Mouse (Mus musculus) left cerebral cortex, adult 11 months (tissue): ENCODE results near the gene Tsc22d1.

Experiments
- DNase-seq: peaks from one replicate; pipeline ENCODE4 v3.0.0; 2022; ENCODE audit warnings: low spot score

Gene Tsc22d1

DNA sequence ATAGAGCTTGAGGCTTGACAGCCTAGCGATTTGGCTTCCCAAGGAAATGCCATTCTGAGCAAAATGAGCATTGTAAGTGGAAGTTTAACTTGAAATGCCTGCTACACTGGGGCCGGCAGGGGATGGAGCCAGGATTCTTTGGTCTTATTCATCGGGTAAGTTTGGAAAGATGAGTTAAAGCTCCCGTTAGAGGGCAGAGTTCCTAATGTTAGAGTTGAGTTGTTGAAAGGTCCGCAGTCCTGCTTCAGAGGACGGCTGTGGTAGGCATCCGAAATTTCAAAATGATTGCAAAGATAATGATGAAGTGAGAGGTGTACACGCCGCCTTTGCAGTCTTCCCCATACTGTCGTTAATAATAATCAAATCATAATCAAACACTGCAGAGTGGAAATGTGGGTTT is 27.4 kb downstream of the Tsc22d1 start:
- no peak for DNase-seq

GRCm38 (mm10) chr14:76448987-76449386 is 34.2 kb downstream of the Tsc22d1 start:
- no peak for DNase-seq

- DNase-seq = no peak
Observed at GRCm38 (mm10) chr14:76451011-76451410, 36.2 kb downstream of the Tsc22d1 start.

DNA sequence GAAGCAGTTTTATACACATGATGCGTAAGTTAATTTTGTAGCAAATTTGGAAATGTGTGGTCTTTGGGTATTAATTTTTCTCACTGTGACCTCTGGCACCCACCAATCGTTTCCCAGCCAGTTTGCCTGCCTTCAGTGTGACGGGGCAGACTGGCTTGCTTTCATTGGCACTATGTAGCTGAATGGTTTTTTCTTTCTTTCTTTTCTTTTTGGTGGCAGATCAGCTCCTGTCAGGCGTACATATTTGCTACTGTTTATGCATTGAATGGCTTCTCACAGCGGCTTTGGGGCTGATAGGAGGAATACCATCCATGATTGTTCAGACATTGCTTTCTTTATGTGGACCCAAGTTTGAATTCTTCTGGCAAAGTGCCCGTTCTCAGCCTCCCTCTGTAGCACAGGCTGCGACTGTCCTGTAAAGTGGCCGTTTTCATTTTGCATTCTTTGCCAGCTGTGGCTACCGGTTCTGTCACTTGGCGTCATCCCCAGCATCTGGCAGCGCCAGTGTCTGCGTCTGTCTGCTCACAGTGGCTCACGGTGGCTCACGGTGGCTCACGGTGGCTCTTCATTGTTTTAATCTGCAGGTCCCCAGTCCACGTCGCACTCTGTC is 38.1 kb downstream of the Tsc22d1 start:
- DNase-seq = no peak

GRCm38 (mm10) chr14:76454673-76455072 is 39.9 kb downstream of the Tsc22d1 start:
- DNase-seq = no peak

DNA sequence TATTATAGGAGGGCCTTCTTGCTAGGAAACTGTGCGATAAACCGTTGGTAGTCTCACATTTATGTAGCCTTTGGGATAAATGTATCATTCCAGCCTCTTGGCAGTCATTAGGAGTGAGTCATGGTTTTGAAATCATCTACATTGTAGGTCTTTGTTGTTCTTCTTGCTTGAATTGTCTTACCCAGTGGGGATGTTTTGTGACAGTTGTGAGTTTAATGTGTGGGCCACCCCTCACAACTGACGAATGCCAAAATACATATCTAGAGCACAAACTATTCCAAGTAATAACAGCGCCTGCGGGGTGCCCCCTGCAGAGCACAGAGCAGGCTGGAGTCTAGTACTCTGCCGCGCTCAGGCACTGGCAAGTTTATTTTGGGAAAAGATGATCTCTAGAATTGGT is 40.4 kb downstream of the Tsc22d1 start:
- no peak for DNase-seq

GRCm38 (mm10) chr14:76457696-76458095 is 42.9 kb downstream of the Tsc22d1 start:
- no peak for DNase-seq

DNA sequence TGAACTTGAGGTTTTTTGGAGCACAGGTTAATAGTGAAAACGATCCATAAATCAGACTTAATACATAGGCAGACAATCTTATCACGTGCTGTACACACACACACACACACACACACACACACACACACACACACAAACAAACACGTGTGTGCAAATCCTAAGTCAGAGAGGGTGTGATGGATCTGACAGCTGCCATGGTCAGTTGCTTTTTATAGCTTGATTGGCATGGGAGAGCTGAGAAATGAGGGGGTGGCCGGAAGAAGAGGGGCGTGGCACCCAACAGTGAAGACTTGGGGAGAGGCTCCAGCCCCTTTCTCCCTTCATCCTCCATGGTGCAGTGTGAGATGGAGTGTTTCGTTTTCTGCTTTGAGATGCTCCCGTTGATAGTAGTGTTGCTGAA is 45.4 kb downstream of the Tsc22d1 start:
- DNase-seq = no peak

DNA sequence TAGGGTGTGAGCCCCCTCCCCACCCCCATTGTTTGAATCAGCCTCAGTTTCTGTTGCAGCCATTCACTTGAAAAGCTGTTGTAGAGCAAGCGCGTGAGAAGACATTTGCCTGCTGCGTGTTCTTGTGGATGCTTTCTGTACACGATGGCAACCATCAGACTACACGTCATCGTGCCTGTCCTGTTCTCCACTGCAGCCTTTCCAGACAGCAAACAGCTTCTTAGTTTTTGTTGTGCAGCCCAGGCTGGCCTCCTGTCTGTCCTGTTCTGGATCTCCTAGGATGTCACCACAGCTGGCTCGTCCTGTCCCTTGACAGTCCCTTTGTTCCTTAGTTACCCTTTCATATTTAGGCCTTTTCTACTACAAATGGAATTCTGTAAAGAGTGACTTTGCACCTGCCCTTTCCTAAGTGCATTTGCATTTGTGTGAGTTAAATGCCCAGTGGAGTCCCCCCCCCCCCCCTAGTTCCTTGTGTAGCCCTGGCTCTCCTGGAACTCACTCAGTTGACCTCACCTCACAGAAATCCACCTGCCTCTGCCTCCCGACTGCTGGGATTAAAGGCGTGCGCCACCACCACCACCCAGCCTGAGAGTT is 46.5 kb downstream of the Tsc22d1 start:
- no peak for DNase-seq

- no peak for DNase-seq
Observed at GRCm38 (mm10) chr14:76463414-76464098, 48.8 kb downstream of the Tsc22d1 start.

DNA sequence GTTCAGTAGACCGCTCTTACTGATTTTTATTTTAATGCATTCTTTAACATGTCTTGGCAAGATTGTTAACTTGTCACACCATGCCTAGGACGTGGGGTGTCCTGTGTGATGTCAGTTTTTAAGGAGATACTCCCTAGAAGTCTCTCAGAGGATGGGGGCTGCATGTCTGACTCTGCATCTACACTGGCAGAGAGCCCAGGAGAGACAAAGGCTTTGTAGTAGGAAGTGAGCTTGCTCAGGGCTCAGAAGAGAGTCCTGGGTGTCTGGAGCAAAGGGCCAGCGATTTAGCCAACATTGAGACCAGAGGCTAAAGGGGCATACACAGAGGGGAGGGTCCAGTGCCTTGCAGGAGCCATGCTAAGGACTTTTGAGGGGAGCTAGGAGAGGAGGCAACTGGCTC is 50.2 kb downstream of the Tsc22d1 start:
- DNase-seq = no peak

DNA sequence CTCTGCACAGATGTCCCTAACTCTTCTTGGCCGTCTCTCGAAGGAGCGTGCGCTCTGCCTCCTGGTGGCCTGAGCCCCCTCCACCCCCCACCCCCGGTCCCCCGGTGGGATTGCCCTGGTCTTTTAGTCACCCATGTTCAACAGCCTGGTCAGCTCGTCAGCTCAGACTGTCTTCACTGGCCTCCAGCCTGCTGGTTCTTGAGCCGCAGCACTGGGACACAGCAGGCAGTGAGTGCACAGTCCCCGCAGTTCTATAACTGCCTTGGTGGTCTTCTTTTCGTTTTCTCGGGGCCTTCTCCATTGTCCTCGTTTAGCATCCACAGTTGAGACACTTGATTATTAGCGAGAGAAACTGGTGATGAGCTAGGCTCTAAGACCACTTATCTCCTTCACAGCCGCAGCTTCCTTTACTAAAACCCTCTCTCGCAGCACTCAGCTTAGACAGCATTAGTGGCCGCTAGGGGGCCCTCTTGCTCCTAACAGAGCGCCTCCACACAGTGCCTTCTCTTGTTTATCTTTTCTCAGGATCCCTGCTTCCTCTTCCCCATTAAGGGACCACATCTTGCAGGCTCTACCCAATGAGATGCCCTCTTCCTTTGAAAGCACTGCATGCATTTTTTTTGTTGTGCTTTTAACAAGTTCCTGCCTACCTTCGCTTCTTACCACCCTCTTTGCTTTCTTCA is 52.0 kb downstream of the Tsc22d1 start:
- DNase-seq = peak; percentile 59

- no peak for DNase-seq
Observed at GRCm38 (mm10) chr14:76467932-76468331, 53.2 kb downstream of the Tsc22d1 start.

GRCm38 (mm10) chr14:76471301-76471700 is 56.5 kb downstream of the Tsc22d1 start:
- DNase-seq = no peak

GRCm38 (mm10) chr14:76472487-76472886 is 57.7 kb downstream of the Tsc22d1 start:
- DNase-seq = no peak

GRCm38 (mm10) chr14:76473404-76473803 is 58.6 kb downstream of the Tsc22d1 start:
- no peak for DNase-seq

GRCm38 (mm10) chr14:76474165-76474564 is 59.4 kb downstream of the Tsc22d1 start:
- DNase-seq = no peak

GRCm38 (mm10) chr14:76476770-76477169 is 62.0 kb downstream of the Tsc22d1 start:
- no peak for DNase-seq

DNA sequence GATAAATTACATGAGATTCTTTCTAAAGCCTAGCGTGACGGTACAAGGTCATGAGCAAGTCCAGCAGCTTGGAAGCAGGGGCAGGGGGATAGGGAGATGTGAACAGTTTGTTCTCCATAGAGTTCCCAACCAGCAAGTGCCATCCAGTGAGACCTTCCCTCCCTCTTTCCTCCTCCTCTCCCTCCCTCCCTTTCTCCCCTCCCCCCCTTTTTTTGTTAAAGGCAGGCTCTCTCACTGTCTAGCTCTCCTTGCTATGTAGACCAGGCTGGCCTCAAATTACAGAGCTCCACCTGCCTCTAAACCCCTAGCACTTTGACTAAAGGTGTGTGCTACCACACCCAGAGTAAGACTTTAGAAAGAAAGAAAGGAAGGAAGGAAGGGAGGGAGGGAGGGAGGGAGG is 63.3 kb downstream of the Tsc22d1 start:
- DNase-seq = no peak

GRCm38 (mm10) chr14:76478616-76479015 is 63.9 kb downstream of the Tsc22d1 start:
- no peak for DNase-seq

DNA sequence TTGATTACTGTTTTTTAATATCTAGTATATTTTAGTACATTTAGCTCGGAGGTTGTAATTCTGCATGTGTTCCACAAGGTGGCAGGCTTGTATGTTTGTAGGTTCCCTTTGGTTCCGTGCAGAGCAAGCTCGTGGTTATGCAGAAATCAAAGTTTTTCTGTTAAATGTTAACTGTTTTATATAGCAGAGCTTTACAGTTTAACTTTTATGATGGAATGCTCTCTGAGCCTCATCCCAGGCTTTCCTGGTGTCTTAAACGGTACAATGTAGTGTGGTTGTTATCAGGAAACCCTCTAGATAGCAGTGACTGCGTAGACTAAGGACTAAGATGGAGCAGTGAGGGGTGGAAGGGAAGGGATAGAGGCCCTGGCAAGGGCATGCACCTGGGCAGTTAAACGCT is 65.1 kb downstream of the Tsc22d1 start:
- DNase-seq = no peak

GRCm38 (mm10) chr14:76480507-76480906 is 65.7 kb downstream of the Tsc22d1 start:
- no peak for DNase-seq

DNA sequence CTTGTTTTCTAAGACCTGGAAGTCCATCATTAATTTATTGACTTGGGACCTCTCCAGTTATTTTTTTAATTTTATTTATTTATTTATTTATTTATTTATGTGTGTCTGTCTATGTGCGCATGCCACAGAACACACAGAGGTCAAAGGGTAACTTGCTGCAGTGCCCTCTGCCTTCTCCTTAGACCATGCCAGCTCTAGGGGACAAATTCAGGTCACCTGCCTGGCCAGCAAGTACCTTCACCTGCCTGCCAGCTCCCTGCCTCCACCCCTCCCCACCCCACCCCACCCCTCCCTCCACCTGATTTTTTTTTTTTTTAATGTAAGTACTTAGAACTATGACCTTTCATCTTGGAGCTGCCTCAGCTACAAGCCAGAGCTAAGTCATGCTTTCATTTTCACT is 68.9 kb downstream of the Tsc22d1 start:
- no peak for DNase-seq
